Mouse (Mus musculus) hindbrain, embryonic 11.5 days (tissue): Measurements from ENCODE around the gene Dis3. TPM values are rescaled to one million over a fixed set of nuclear protein-coding genes. Genes with fewer than 3 reads are reported as not detected.

Source experiments
- ATAC-seq: fragments of 200-750 bp; cut with Nextera tagmentation; 2 replicates; pipeline ENCODE4 v1.8.0; 2017; ENCODE audit warnings: mild to moderate bottlenecking, moderate TSS enrichment, moderate library complexity; ENCODE audit not compliant: low FRiP score
- DNase-seq: peaks from one replicate; pipeline ENCODE4 v3.0.0-alpha.2; 2015; ENCODE audit warnings: low spot score
- H3K27ac ChIP-seq: fragments of 300-500 bp; sonication (generic); 2 replicates; pipeline ENCODE4 v1.5.1; 2014; ENCODE audit warnings: mild to moderate bottlenecking, low read depth, low read length
- H3K27me3 ChIP-seq: fragments of 300-500 bp; sonication (generic); 2 replicates; pipeline ENCODE4 v1.6.1; 2014; ENCODE audit warnings: mild to moderate bottlenecking, low read length, moderate library complexity, mixed read lengths; ENCODE audit not compliant: control insufficient read depth, insufficient read depth
- H3K36me3 ChIP-seq: fragments of 300-500 bp; sonication (generic); 2 replicates; pipeline ENCODE4 v1.6.1; 2014; ENCODE audit warnings: mild to moderate bottlenecking, low read length, moderate library complexity, mixed read lengths; ENCODE audit not compliant: control insufficient read depth, insufficient read depth
- H3K4me1 ChIP-seq: fragments of 300-500 bp; sonication (generic); replicated peaks from 2 replicates; pipeline ENCODE4 v1.6.1; 2014; ENCODE audit warnings: low read length, mixed read lengths; ENCODE audit not compliant: control insufficient read depth, insufficient read depth
- H3K4me2 ChIP-seq: fragments of 300-500 bp; sonication (generic); replicated peaks from 2 replicates; pipeline ENCODE4 v1.6.1; 2014; ENCODE audit warnings: mild to moderate bottlenecking, low read depth, low read length
- H3K4me3 ChIP-seq: fragments of 300-500 bp; sonication (generic); 2 replicates; pipeline ENCODE4 v1.5.1; 2014; ENCODE audit warnings: low read depth, low read length
- H3K9ac ChIP-seq: fragments of 300-500 bp; sonication (generic); 2 replicates; pipeline ENCODE4 v1.6.1; 2014; ENCODE audit warnings: low read depth, low read length
- H3K9me3 ChIP-seq: fragments of 300-500 bp; sonication (generic); 2 replicates; pipeline ENCODE4 v1.6.1; 2016; ENCODE audit warnings: low read length; ENCODE audit not compliant: control insufficient read depth
- WGBS: fragments of 180-500 bp; shearing (Covaris S2); extraction: QIAGEN DNeasy Blood & Tissue Kit; methylation state at CpG from one replicate; pipeline ENCODE4 v1.1.7; 2014; 5-methylcytosine and 5-hydroxymethylcytosine counted together
- polyA plus RNA-seq: library from polyadenylated mRNA; unstranded; fragments of >200 nt; fragmentation: Nextera tagmentation; extraction: Ambion mirVana; gene quantifications from 2 replicates; pipeline ENCODE4 v1.2.1, GENCODE M21; 2014

Dis3 gene
- polyA plus RNA-seq = 40.1 and 43.8 TPM in 2 replicates

GRCm38 (mm10) chr14:99099267-99099966, at the start of gene Dis3, which contains the start of gene Pibf1:
TSS of gene Dis3 (minus strand) at chr14:99099770.
TSS of gene Pibf1 (plus strand) at chr14:99099424.
- under 1% methylated on average over 61 of the region's 73 CpGs for WGBS
- Histone ChIP-seq H3K36me3 (0 out of 2 replicates have a peak, but pooled peaks cover 3% of the 10 kb centered on the region), H3K27me3 (no peaks in the 10 kb centered on the region)

GRCm38 (mm10) chr14:99146841-99147240, 47.3 kb upstream of the Dis3 start:
- Histone ChIP-seq H3K9me3 (no peaks in the 10 kb centered on the region), H3K27me3 (no peaks in the 10 kb centered on the region), H3K4me3 (no peak overlapping the region), H3K9ac (no peak overlapping the region), H3K4me1 (no peaks in the 10 kb centered on the region), H3K36me3 (no peaks in the 10 kb centered on the region), H3K4me2 (no peak overlapping the region), H3K27ac (no peak overlapping the region)
- 62% methylated on average over 1 of the region's 1 CpGs for WGBS
- DNase-seq (no peak), ATAC-seq (no peak)

More at GRCm38 (mm10) chr14:99099267-99099966, at the start of gene Dis3, which contains the start of gene Pibf1:
- H3K9me3 ChIP-seq = no peaks in the 10 kb centered on the region
- DNase-seq (peak; percentile 99), ATAC-seq (peak; percentile 100)
- H3K4me3 ChIP-seq = peak within 1 kb of the TSS; percentile 93
- peak within 1 kb of the TSS; percentile 75; the same call in 1 of the 2 replicates for H3K27ac ChIP-seq
- H3K4me2 ChIP-seq = peak within 1 kb of the TSS; percentile 45
- H3K4me1 ChIP-seq = no peaks in the 10 kb centered on the region
- peak within 1 kb of the TSS; percentile 90 for H3K9ac ChIP-seq

- H3K4me3 ChIP-seq = no peak overlapping the region
- no peak overlapping the region for H3K4me2 ChIP-seq
- no peaks in the 10 kb centered on the region for H3K27me3 ChIP-seq
- H3K27ac ChIP-seq = no peak overlapping the region
- 26% methylated on average over 15 of the region's 15 CpGs for WGBS
- no peaks in the 10 kb centered on the region for H3K9me3 ChIP-seq
- peak; percentile 91 for DNase-seq
- no peaks in the 10 kb centered on the region for H3K36me3 ChIP-seq
- peak; percentile 89 for ATAC-seq
- H3K4me1 ChIP-seq = no peaks in the 10 kb centered on the region
- no peak overlapping the region for H3K9ac ChIP-seq
These were observed 42.4 kb upstream of the Dis3 start for GRCm38 (mm10) chr14:99141786-99142633.

GRCm38 (mm10) chr14:99140036-99140435, 40.5 kb upstream of the Dis3 start:
- H3K36me3 ChIP-seq = no peaks in the 10 kb centered on the region
- no peak overlapping the region for H3K4me2 ChIP-seq
- H3K9me3 ChIP-seq = no peaks in the 10 kb centered on the region
- DNase-seq (no peak), ATAC-seq (no peak)
- no peaks in the 10 kb centered on the region for H3K4me1 ChIP-seq
- no peak overlapping the region for H3K9ac ChIP-seq
- H3K27me3 ChIP-seq = no peaks in the 10 kb centered on the region
- no peak overlapping the region for H3K27ac ChIP-seq
- WGBS = 91% methylated on average over 2 of the region's 2 CpGs
- no peak overlapping the region for H3K4me3 ChIP-seq

GRCm38 (mm10) chr14:99136297-99136696, 36.7 kb upstream of the Dis3 start:
- Histone ChIP-seq H3K27ac (no peak overlapping the region), H3K27me3 (no peaks in the 10 kb centered on the region), H3K9me3 (no peaks in the 10 kb centered on the region), H3K9ac (no peak overlapping the region), H3K4me3 (no peak overlapping the region), H3K4me2 (no peak overlapping the region), H3K36me3 (no peaks in the 10 kb centered on the region), H3K4me1 (no peaks in the 10 kb centered on the region)
- 97% methylated on average over 16 of the region's 16 CpGs for WGBS
- no peak for DNase-seq
- no peak for ATAC-seq

GRCm38 (mm10) chr14:99135761-99136160, 36.2 kb upstream of the Dis3 start:
- no peaks in the 10 kb centered on the region for H3K9me3 ChIP-seq
- H3K4me2 ChIP-seq = no peak overlapping the region
- H3K27ac ChIP-seq = no peak overlapping the region
- H3K4me3 ChIP-seq = no peak overlapping the region
- H3K27me3 ChIP-seq = no peaks in the 10 kb centered on the region
- no peak for ATAC-seq
- H3K9ac ChIP-seq = no peak overlapping the region
- H3K36me3 ChIP-seq = no peaks in the 10 kb centered on the region
- no peak for DNase-seq
- 90% methylated on average over 9 of the region's 9 CpGs for WGBS
- H3K4me1 ChIP-seq = no peaks in the 10 kb centered on the region

- Histone ChIP-seq H3K9me3 (no peaks in the 10 kb centered on the region), H3K27ac (no peak overlapping the region), H3K27me3 (no peaks in the 10 kb centered on the region), H3K4me3 (no peak overlapping the region), H3K4me2 (no peak overlapping the region), H3K36me3 (no peaks in the 10 kb centered on the region), H3K9ac (no peak overlapping the region), H3K4me1 (no peaks in the 10 kb centered on the region)
- ATAC-seq = no peak
- 89% methylated on average over 2 of the region's 2 CpGs for WGBS
- no peak for DNase-seq
These were observed 34.5 kb upstream of the Dis3 start for GRCm38 (mm10) chr14:99134048-99134447.

GRCm38 (mm10) chr14:99129050-99129449, 29.5 kb upstream of the Dis3 start:
- no peak for DNase-seq
- no peak for ATAC-seq
- Histone ChIP-seq H3K4me1 (no peaks in the 10 kb centered on the region), H3K4me3 (no peak overlapping the region), H3K4me2 (no peak overlapping the region), H3K27me3 (no peaks in the 10 kb centered on the region), H3K36me3 (no peaks in the 10 kb centered on the region), H3K9me3 (no peaks in the 10 kb centered on the region), H3K9ac (no peak overlapping the region), H3K27ac (no peak overlapping the region)
- WGBS = 96% methylated on average over 2 of the region's 2 CpGs
